Mouse (Mus musculus) frontal cortex, postnatal 10 days (tissue): ENCODE data around the gene Prkar2a.
"Not testable (repeated sequence)": the region's sequence is repeated elsewhere in the genome, so short reads cannot be mapped to it uniquely, and the experiment has no call there.

Experiments used
- DNase-seq, 2 experiments: peaks; one replicate each; pipeline ENCODE4 v3.0.0; 2022; ENCODE audit warnings: low spot score in 2 of 2, mixed read lengths in 1 of 2

The Prkar2a gene

DNA sequence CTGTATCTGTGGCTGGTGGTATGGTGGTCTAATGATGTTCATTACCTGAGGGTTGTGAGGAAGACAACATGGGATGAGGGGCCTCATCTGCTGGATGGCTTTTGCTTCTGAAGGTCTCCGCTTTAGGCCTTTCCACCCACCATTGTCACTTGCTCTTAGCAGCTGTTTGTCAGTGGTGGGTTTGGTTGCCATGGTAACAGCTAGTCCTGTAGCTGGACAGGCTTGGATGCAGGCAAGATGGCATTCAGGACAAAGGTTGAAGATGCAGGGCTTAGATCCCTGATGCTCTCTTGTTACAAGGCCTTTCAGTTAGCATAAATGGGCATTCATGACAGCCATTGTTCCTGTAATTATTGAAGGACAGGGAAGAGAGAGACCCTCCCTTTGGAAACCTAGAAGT lies at the start of gene Prkar2a:
Prkar2a (plus strand) TSS at position 209 of the 400 bp plus-strand sequence.
- DNase-seq: no peak

DNA sequence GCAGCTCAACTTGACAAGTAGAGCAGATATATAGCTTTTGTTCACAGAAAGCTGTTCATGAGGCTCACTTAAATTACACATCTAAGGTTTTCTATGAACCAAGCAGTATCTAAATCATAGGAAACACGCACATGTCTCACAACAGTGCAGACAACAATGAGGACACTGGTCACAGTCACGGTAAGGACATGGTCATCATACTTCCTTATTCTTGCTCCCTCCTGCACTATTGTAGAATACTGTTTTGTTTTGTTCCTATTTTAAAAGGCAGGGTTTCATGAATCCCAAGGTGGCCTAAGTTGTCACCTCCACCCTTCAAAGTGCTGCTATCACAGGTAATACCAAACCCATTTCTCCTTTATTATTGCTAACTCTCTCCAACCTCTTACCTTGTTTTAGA lies 49.3 kb upstream of the Prkar2a start:
- no peak for DNase-seq

DNA sequence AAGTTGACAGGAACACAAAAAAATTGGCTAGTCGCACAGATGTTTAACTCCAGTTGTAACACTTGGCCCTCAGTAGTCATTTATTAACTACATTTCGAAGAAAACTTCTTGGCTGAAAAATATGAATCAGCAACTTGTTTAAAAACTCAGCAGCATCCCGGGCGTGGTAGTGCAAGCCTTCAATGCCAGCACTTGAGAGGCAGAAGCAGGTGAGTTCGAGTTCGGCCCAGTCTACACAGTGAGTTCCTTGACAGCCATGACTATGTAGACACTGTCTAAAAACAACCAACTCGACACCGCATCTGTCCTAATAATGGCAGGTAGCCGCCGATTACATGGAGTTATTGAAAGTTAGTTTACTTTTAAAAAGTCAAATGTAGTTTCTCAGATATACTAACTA lies 40.9 kb upstream of the Prkar2a start:
- no peak for DNase-seq

DNA sequence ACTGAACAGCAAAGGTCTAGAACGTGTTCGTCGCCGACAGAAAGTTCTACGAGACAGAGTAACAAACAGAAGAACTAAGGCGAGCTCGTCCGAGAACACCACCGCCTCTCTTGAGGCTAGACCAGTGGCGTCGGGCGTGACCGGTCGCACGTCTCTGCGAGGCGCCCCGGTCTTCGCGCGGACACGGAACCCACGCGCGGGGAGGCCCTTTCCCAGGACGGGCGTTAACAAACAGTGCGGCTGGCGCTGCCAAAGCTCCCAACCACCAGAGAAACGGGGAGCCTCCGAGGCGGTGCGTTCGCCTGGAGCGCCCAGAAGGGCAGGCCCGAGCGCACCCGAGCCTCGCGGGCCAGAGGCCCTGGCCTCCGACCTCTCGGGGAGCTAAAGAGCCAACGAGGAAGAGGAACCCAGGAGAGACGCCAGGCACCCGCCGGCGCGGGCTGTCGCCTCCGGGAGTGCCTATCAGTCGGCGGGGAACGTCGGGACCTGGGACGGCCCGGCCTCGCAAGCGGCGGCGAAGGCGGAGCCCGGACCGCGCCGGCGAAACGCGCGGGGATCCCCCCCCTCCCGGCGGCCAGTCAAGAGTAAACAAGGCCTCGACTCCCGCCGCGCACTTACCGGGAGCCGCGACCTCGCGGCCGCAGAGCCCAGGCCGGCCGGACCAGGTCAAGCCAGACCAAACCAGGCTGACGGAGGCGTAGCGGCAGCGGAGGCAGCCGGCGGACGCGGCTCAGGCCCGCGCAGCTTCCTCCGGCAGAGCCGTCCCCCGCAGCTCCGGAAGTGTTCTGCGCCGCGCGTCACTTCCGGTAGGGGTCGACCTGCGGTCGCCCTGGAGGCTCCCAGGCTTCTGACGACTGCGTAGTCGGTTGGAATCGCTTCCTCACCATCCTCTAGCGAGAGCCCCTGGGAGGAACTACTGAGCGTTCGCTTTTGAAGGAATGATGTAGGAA lies 40.2 kb upstream of the Prkar2a start, which contains the start of gene Arih2:
Arih2 (minus strand) TSS at position 776 of the 950 bp plus-strand sequence.
- peak; percentile 79 to 90 for DNase-seq

DNA sequence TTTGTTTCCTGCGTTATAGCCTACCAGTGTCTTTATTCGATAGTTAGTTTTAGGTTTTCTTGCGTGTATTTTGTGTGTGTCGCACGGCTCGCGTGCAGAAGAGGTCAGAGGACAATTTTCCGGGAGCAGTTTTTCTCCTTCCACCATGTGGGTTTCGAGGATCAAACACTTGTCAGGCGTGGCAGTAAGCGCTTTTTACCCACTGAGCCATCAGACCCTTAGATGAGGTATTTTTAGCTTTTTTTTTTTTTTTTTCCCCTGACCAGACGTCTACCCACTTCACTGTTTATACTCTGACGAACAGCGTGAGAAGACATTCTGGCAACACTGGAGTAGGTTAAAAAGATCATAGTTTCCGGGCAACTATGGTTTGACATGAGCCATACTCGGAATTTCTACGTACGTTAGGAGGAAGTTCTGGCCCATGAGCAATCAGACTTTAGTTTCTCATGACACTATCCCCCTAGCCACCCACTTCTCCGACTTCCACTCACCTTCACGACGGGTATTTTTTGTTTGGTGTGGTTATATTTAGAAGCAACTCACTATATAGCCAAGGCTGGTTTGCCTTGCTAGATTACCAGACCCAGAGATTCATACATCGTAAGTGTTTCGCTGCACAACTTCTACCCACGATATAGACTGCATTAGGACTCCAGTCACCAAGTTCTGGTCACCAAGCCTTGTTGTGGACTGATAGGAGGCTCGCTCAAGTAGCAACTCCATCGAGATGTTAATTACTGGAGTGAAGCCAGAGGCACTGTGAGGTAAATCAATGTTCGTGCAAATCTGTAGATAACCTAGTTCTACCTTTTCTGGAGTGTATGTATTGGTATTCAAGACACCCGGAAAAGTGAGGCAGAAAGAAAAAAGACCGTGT lies 39.3 kb upstream of the Prkar2a start:
- no peak for DNase-seq

DNA sequence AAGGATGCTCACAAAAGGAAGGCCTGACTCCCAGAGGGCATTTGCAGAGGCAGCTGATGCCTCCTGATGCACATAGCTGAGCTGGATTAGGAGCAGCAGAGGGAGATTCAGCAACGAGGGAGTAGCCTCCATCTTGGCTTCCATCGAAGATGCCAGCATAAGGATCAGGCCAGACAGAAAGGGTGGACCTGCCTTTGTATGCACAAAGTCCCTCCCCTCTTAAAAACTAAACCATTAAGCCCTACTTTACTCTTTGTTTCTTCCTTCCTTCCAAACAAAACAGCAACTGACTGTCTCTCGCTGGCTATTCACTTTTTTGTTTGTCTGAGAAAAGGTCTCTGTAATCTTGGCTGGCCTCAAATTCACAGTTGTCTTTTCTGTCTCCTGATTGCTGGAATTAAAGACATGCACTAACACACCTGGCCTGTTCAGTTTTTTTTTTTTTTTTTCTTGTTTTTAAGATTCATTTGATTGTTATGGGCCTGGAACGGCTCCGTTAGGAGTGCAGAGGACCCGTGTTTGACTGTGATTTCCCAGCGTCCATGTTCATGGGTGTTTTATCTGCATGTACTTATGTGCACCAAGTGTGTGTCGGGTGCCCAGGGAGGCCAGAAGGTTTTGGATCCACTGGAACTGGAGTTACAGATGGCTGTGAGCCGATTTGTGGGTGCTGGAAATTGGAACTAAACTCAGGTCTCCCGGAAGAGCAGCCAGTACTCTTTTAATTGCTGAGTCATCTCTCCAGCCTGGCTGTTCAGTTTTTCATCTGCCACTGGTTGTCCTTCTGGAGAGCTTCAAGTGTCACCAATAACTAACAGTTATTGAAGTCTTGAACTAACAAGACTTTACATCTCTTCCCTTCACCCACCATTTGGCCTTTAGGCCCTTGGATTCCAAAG lies 34.3 kb upstream of the Prkar2a start:
- DNase-seq: no peak

DNA sequence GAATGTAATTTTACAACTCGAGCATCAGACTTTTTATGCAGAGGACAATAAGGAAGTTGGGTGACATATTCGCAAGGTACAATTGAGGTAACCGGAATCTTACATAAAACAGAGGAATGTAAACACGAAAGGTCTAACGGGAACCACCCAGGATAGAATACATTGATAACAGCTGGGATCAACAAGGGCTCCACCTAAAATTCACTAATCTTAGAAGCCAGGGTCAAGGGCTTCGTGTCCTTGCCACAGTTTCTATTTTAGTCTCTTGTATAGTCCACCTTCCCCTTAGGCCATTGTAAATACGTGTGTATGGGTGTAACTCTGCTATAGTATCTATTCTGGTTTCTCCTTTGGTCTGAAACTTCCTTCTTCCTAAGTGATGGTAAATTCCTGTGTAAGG lies 33.2 kb upstream of the Prkar2a start:
- DNase-seq: not testable (repeated sequence)

DNA sequence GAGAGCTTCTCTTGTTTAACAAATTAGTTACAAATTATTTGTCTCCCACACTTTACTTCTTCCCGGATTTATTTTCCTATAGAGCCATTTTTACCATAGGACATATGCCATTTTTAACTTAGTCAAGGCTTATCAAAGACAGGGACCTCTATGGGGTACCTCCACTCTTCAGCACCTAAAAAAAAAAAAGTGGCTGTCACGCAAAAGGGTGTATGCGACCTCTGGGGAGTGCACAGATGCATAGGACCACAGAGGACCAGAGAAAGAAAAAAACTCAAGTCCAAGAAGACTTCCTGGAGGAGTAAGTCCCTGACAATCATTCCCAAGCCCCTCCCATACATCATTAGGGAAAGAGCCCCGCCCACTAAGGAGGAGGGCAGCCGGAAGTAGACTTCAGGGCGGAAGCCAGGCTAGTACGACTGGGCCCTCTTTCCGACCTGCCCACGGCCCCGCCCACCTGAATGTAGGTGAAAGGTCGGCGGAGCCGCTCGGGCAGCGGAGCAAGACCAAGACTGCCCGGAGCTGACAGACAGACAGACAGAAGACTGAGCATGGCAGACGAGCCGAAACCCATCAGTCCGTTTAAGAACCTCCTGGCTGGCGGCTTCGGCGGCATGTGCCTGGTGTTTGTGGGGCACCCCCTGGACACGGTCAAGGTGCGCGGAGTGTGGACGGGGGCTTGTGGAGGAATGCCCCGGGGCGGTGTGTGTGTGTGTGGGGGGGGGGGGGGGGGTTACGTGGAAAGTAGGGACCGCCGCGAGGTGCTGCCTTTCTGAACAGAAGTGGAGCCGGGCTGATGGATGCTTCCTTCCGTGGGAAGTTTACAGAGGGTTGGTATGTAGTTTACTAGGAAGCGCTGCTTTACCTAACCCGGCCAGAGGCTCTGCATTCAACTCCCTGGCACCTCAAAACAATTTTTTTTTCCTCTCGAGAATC lies 27.2 kb upstream of the Prkar2a start, which contains the start of gene Slc25a20:
Slc25a20 (plus strand) TSS at position 412 of the 936 bp plus-strand sequence.
- DNase-seq: peak; percentile 55 to 68

DNA sequence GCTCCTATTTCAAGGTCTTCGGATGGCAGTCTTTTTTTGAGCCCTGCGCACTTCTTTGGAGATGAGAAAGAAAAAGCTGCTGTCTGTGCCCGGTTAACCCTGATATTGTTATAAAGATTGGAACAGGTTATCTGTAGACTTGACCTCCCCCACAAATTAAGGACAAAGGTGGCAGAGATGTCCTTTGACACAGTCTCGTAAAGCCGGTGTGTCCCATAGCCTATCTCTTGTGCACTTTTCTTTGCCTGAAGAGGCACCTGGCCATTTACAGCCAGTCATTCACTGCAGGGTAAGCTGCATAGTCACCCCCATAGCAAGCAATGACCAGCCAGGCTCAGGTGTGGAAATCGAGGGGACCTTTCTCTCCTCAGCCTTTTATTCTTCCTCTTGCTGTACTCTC lies 26.5 kb upstream of the Prkar2a start:
- no peak for DNase-seq

DNA sequence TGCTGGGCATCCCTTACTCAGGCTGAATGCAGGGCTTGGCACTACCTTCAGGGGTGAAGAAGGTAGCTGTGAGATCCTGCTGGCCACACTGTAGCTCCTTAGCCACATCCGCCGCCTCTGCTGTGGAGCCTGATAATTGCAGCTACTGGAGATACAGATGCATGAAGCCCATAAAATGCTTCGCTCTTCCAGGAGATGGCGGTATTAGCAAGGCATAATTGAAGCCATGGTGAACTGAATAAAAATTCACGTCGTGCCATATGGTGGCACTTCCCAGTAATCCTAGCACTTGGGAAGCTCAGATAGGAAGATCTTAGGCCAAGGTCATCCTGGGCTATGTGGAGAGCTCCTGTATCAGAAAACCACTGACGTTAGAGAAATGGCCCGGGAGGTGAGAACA lies 19.2 kb upstream of the Prkar2a start:
- no peak for DNase-seq

DNA sequence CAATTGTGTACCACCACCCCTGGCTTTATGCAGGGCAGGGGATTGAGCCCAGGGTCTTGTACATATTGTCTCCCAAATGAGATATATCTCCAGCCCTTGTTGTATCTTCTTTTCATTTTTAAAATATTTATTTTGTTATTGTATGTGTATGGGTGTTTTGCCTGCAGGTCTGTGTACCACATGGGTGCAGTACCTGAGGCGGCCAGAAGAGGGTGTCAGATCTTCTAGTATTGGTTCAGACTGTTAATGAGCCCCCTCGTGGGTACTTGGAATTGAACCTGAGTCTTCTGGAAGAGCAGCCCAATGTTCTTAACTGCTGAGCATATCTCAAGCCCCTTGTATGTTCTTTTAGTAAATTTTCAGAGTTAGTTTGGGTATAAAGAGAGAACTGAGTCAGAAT lies 16.0 kb upstream of the Prkar2a start:
- DNase-seq: no peak

DNA sequence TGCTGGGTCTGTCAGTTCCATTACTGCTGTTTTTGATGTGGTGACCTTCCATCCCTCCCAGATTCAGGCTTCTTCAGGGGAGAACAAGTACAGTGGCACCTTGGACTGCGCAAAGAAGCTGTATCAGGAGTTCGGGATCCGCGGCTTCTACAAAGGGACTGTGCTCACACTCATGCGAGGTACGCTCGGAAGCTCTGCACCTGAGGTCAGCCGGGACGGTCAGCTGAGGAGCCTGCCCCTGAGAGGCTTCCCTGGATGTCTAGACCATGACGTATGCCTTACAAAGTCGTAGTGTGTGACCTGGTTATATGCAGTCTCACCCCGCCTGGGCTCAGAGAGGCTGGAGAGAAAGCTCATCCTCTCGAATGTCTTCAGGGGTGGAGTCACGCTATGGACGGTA lies 9.1 kb upstream of the Prkar2a start:
- no peak for DNase-seq

DNA sequence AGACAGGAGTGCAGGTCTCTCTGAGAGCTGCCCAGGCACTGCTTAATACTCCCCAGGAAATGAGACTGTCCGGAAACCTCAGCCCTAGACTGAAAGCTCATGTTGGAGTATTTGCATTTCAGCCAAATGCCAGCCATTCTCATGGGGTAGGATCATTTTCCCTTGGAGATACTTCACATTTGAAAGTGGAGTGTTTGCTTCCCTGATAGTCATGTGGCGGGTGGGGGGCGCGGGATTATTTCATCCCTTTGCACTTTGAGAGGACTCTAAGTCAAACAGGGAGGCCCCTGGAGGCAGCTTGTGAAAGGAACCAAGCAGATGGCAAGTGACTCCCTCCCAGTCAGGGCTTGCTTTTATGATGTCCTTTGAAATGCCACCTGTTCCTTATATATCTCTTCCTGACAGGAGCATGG lies 2.6 kb upstream of the Prkar2a start:
- no peak for DNase-seq

DNA sequence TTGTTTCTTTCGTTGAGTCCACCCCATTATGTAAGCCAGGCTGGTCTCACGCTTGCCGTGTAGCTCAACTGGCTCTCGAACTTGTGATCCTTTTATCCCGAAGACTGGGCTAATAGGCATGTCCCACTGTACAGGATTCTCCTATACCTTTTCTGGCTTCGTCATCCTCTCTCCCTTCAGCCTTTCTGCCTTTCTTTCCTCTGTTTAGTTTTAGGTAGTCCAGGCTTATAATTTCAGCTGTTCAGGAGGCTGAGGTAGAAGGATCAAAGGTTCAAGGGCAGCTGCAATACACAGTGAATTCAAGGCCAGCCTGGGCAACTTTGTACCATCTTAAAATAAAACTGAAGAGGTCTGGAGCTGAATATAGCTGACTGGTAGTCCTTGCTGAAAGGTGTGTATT lies 1.9 kb upstream of the Prkar2a start:
- no peak for DNase-seq

DNA sequence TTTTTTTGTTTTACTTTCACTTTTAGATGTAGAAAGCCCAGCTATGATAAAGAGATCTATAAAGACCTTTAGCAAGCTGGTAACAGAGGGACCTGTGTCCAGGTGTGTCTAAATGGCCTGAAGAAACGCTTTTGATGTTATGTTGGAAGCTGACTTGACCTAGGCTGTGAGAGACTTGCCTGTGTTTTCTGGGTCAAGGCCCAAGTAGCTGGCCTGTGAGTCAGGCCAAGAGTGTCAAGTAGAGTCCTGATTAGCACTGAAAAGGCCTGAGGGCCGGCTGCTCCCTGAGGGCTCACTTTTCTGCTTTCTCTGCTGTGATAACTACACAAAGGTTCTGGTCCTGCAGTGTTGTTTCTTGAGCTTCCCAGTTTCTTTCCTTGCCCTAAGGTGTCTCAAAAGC lies 1.4 kb upstream of the Prkar2a start:
- no peak for DNase-seq

DNA sequence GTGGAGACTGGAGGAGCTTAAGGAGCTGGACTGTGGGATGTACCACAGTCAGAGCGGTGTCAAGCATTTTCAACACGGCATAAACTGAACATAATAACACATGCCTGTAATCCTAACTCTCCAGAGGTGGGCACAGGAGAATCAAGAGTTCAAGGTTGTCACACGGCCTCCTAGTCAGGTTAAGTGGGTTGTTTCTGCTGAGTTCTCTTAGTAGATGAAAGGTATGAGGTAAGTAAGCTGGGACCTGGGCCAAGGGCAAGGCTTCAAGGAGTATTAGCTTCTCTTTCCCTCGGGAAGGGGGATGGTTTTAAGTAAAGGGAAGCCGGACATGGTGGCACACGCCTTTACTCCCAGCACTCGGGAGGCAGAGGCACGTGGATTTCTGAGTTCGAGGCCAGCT lies 663 bp upstream of the Prkar2a start:
- no peak for DNase-seq

DNA sequence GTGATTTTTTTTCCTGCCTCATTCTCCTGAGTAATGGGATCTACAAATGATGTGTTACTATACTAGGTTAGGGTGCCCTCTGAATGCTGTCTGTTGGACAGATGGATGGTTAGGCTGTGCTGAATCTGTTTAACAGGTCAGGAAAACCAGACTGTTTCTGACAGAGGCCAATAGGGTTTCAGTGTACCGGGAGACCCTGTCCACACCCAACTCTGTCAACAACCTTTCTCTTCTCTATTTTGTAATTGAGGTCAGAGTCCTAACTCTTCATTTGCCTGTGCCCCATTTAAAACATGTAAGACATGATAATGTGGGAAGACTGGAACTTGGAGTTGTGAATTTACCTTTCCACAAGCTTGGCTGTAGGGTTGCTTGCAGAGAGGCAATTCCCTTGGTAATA lies 879 bp downstream of the Prkar2a start:
- no peak for DNase-seq

DNA sequence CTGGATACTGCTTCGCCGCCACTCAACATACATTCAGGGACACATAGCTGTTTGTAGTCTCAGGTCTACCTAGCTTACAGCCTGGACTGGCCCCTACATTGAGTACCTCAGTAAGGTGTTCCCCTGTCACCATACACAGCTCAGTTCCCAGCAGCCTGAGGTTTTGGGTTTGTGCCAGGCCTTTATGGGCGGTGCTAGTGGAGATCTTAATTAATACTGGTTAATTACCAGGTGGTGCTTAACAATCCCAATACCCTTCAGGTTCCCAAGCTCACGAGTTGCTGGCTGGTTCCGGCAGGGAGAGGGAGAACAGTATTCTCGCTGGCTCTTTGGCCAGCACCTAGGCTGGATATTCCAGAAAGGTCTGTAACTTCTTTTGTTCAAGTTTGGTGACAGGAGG lies 1.8 kb downstream of the Prkar2a start:
- no peak for DNase-seq

DNA sequence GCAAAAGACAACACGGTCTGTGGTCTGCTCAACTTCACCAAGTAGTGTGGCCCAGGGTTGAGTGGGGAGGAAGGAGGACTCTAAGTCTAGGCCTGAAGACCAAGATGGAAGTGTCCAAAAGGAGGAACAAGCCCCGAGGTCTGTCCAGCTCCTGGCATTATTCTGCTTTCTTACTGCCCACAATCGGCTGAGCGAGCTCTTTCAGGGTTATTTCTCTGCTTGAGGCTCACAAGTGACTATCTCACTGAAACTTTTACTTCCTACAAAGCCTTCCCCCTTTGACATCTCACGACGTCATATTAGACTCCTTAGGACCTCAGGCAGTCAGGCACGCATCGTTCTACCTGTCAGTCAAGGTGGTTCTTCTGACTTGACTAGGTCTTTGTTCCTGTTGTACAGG lies 2.3 kb downstream of the Prkar2a start:
- DNase-seq: peak; percentile 19

DNA sequence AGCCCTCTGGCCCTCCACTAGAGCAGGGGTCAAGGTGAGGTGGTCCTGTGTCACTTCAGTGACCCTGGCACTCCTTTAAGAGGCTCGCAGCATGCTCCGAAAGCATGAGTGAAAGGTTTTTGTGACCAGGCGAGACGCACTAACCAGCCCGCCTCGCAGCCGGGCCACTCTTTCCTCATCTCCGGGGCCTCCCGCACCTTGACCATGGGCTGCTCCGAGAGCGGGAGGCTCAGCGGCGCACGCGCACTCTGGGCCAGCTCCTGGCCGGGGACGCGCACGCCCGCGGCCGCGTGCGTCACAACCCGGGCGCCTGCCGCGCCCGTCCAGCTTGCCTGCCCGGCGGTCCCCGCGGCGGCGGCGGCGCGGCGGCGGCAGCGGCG lies 2.7 kb downstream of the Prkar2a start:
- peak; percentile 75 to 85 for DNase-seq
